Mouse (Mus musculus) adrenal gland, postnatal 10 days (tissue): ENCODE measurements at regions not wholly inside any gene's neighbourhood (a gene's known extent, or its start where the extent isn't known, plus 50 kb on each side); places are given as distances from the start of the nearest gene placed in this dataset.

Experiments
- DNase-seq: peaks from one replicate; pipeline ENCODE4 v3.0.0; 2021; ENCODE audit warnings: mixed read lengths

DNA sequence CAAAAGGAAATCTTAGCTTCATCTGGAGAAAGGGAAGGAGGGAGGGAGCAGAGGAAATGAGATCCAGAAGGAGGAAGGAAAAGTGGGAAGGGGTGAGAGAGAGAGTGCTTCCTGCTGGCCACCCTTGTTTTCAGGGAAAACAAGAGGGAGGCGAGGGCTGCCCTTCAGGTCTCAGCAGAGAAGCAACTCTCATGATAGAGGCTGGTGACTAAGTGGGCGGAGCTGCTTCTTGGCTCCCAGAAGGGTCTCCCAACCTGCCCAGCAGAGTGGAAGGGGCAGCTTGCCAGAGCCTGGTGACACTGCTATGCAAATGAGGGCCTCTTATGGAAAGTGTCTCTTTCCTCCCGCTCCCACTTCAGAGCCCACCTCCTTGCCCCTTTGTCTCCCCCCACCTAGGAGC lies 285.8 kb downstream of the Barhl2 start:
- no peak for DNase-seq

DNA sequence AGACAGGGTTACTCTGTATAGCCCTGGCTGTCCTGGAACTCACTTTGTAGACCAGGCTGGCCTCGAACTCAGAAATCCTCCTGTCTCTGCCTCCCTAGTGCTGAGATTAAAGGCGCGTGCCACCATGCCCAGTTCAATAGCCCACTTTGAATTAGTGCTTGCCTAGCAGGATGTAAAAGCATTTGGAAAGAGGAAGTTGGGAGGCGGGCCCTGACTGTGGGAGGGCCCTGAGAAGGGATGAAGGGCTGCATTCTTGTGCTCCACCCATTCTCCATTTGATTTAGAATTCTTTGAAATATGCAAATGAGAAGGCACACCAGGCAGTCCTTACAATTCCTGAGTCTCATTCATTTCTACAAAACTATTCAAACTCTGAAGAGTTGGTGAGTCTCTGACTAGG lies 287.6 kb downstream of the Barhl2 start:
- no peak for DNase-seq

DNA sequence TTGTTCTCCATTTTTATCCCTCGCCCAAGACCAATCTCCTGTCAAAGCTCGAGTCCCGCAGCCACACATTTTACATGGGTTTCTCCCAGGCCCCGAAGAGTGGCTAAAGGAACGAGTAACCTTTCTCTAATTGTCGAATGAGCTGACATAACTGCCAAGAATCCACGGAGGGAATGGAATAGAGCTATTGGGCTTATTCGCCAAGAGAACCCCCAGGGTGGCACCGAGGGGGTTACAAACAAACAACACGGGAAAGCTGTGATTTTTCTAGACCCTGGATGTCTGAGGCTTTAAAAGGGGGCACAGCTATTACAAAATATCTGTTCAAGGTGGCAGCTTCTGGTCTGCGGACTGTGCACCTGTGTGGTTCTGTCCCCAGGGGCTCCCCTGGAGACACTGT lies 290.4 kb downstream of the Barhl2 start:
- no peak for DNase-seq

DNA sequence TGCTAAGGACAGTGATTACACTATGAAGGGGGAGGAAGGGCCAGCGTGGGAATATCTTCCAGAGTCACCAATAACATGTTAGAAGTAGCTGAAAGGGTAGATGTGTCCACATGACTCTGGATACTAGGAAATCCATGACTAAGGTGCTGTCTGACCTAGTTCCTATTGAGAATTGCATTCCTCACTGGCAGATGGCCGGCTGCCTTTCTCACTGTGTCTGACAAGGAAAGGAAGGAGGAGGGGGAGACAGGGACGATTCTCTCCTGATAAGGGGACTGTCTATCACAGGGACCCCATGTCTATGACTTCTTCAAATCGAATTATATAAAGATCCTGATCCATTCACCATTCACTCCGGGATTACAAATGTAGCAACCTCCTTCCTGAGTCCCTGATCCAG lies 289.9 kb downstream of the Zfp326 start:
- no peak for DNase-seq

DNA sequence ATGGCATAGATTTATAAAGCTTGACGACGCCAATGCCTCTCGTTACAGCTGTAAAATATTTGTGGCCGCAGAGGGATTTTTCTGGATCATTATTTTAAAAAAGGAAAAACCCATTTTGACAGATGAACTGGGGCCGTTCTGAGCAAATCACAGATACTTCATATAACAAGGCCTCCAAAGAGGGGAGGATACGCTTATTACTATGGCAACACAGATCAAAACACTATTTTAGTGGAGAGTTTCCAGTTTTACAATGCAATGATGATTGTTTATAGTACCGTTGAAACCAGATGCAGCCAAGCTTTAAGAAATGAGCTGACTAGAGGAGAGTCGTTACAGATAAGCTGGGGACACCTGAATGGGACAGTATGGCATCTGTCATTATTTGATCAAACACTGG lies 287.8 kb downstream of the Zfp326 start:
- no peak for DNase-seq

DNA sequence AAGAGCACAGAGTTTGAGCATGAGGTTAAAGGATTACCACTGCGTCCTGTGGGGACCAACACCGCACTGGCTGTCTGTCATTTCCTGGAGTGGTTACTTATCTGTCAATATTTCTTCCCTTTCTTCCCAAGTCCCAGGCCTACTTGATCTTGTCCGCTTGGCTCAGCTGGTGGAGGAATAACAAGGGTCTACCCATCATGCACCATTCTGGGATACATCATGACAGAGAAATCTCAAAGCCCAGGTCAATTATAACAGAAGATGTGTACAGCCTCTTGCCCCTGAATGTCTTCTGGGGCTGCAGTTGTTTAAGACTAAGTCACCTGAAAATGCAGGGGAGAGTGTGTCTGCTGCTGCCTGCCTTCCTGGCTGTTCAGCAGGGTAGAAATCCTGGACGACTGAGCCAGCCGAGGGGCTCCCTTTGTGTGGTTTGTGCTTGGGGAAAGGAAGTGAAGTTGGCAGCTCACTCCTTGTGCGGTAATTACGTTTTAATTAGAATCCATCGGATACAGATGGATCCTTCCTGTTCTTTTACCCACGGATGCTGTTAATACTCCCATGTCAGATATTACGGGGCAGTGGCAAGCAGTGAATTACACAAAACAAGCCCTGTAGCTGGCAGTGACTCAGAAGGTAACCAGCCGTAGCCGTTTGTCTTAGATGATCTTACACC lies 286.8 kb downstream of the Zfp326 start:
- no peak for DNase-seq

DNA sequence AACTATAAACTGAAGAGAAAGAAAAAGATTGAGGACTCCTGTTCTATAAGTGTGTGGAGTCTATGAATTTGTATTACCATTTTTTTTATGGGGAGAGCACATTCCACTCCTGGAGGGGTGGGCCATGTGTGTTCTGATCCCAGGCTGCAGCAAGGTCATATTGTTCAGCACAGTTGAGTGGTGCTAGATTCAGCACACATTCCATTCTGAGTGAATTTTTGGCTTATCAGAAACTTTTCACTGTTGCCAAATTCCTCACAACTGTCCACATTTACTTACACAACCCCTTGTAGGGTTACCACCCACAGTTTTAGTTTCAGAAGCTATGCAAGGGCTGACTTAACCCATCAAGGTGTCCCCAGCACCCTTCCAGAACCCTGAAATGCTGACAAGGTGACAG lies 262.7 kb downstream of the Zfp326 start:
- DNase-seq = no peak

DNA sequence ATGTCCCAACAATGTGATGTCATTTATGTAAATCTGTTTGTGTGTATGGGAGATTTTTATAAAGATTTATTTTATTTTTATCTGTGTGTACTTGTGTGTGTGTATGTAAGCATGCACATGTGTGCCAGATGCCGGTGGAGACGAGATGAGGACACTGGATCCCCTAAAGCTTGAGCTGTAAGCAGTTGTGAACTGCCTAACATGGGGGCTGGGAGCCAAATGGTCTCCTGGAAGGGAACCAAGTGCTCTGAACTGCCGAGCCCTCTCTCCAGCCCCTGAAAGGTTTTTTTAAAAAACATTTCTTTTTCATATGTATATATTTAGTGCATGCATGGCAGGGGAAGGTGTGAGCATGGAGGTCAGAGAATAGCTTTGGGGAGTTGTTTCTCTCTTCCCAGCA lies 246.6 kb downstream of the Zfp326 start:
- no peak for DNase-seq

DNA sequence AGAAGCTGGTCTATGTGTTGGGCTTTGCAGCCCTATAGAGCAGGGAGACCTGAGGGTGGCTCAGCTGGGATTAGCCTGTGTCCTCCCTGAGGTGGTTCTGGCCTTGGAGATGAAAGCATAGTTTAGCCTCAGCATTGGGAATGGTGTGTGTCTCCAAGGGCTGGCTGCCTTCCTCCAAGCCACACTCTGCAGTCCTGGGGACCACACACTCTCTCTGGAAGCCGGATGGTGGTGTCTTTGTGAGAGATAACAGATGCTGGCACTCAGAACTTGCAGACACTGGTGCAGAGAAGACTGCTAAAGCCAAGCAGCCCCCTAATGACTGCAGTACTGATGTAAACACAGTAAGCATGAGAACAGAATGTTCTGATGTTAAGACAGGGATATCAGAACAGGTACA lies 243.2 kb downstream of the Zfp326 start:
- DNase-seq = no peak

DNA sequence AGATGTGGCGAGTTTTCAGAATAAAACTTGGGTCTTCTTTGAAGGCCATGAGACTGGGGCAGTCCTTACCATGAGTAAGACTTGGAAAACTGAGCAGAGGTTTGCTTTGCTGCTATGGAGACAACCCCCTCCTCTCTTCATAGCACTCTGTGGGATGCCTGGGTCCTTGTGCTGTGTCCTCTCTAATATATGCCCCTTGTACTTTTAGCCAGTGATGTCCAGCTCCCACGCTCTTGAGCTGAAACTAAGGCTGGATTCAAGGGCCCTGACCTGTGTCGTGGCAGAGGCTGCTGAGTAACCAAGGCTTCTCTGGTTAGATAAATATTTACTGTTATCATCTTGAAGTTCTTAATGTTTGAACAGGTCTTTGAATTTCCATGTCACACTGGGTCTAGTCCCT lies 236.8 kb downstream of the Zfp326 start:
- no peak for DNase-seq

DNA sequence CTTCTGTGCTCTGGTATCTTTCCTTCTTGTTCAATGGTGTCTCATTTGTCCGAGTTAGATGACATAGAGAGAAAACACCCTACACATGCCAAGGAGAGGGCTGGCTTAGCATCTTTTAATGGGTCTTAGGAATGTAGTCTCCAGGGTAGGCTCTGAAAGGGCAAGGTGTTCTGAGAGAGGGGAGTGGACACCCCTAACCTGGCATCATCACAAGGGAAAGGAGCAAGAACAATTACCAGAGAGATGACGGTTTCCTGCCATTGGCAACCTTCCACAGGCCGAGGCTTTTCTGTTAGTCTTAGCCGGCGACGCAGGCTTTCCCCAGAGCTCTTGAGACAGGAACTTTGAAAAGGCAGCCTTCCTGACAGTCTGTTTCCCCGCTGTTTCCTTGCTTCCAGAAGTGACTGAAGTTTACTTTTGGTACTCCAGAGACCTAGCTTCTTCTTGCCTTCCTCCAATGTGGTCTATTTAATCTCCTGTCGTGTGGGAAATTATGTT lies 232.2 kb downstream of the Zfp326 start:
- DNase-seq = peak; percentile 9

DNA sequence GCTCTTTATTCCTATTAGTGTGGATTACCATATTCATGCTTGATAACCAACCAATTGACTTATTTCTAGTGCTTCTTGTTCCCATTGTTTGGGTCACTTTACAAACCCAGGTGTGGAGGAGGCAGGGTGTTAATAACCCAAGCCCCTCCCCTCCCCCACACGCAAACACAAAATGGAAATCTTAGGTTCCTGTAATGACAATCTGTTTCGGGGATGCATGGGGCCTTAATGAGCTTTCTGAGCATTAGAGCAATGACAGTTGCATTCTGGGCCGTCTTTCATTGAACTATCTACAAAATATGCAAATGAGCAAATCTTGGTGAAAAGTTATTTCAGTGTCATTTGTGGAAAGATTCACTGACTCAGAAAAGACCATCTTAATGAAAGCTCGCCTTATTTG lies 225.9 kb downstream of the Zfp326 start:
- no peak for DNase-seq

DNA sequence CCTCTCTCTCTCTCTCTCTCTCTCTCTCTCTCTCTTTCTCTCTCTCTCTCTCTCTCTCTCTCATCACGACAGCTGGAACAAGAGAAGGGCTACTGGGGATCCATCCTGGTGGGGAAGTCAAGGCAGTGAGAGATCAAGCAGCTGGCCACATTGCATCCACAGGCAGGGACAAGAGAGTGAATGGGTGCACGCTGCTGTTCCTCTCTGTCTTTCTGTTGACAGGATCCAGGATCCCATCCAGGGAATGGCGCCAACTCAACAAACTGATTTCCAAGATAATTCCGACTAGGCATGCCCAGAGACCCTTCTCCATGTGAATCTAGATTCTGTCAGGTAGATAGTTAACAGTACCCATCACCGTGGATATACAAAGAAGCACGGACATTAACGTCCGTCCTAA lies 222.5 kb downstream of the Zfp326 start:
- DNase-seq = no peak

DNA sequence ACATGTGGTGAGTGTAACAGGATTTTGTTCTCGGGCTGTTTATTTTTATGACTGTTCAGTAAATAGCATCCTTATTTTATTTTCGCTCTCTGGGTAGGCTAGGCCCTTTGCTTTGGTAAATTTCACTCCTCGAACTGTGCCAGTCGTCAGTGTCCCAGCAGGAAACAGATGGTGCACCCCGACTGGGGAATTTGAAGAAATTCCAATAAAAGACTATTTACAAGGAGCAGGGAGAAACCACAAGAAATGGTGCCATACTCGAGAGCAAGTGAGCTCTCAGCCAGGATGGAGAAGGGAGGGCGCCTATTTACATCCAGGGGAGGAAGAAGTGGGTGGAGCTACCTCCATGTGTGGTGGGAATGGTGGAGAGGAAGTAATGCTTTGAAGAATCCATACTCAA lies 213.0 kb downstream of the Zfp326 start:
- no peak for DNase-seq

DNA sequence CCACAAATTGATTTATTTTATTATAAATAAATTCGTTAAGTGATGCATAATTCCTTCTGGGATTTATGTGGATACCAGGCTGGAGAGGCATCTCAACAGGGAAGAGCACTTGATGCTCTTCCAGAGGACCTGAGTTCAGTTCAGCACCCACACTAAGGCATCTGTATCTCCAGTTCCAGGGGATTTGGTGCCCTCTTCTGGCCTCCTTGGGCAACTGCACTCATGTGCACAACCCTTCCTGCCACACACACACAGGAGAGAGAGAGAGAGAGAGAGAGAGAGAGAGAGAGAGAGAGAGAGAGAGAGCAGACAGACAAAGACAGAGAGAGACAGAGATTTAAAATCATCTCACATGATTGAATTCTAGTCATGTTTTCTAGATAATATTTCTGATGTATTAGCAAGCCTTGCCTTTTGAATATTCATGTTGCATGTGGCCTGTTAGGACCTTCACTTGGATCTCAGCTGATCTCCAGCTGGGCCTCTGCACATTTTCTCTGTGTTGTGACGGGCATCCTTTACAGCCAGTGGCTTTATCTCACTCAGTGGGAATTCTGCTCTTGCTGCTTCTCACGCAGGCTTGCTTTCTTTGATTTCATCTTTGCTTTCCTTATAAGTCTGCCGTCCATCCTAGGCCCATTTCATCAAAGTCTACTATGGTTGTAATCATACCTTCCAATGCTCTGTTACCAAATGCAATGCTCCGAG lies 212.3 kb downstream of the Zfp326 start:
- DNase-seq = no peak

DNA sequence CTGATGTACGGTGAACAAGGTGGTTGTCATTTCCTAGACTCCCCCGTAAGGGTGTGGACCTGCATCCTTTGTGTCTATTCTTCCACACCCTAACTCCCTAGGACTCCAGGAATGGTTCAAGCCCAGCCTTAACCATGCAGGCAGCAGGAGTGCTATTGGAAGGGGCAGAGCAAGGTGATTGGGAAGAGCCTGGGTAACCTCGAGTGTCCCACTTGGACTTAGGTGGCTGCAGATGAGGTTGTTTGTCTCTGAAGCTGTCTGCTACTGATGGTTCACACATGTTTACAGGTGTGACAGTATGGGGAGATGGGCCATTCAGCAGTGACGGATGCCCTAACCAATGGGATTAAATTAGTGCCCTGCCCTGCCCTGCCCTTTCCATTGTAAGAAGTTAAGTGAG lies 207.4 kb downstream of the Zfp326 start:
- no peak for DNase-seq

DNA sequence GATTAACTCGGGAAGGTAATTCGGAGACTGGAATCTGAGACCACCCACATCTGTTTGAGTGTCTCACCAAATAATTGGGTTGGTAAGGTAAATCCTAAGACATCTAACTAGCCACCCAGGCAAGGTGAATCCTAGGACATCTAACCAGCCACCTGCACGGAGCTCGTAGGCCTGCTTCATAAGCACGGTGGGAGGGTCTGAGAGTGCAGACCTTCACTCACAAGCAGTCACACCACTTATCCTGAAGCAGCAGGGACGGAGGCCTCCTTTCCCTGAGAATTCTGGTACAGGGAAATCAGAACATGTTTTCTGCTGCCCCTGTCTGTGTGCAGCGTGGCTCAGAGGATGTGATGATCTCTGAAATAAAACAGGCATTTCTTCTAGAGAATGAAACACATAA lies 206.5 kb downstream of the Zfp326 start:
- DNase-seq = no peak

DNA sequence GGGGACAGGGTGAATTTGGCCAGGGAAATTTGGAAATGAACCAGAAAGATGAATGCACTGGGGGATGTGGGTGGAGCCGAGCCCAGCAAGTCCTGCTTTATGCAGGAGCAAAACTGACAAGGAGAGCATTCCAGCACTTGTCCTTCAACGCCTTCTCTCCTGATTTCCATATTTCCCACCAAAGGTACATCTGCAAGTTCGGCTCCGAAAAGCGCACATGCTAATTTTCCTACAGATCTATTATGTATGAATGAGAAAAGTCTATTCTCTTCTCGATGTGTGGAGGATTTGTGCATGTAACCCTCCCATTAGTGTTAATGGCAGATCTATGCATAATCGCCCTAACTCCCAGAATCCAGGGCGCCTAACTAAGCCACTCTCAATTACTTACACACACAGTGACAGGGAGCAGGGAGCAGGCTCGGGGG lies 190.8 kb downstream of the Zfp326 start:
- DNase-seq = no peak

DNA sequence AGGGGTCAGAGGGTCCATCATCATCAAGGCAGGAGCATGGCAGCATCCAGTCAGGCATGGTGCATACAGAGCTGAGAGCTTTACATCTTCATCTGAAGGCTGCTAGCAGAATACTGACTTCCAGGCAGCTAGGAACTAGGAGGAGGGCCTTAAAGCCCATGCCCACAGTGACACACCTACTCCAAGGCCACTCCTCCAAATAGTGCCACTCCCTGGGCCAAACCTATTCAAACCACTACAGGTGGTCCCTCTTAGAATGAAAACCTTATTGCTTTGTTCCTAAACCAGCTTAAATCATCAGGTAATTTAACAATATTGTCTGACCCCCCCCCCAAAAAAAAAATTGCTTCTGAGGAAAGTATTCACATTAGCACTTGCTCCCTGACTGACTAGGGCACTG lies 190.3 kb downstream of the Zfp326 start:
- no peak for DNase-seq

DNA sequence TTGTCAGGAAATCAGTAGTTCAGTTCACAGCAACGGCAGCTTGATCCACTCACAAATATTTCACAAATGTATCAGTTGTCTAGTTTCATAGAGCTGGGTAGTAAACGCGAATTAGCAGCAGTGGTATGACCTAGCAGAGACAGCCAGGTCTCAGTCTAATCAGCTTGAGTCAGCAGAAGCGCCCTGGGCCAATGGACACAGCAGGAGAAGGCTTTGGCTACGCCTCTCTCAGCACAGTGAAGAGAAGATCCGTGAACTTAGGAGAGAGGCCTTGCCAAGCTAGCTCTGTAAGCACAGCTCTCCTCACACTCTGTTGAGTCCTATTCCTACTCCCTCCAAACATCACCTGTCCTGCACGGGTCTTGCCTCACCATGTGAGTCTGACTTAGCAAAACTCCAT lies 188.0 kb downstream of the Zfp326 start:
- no peak for DNase-seq

DNA sequence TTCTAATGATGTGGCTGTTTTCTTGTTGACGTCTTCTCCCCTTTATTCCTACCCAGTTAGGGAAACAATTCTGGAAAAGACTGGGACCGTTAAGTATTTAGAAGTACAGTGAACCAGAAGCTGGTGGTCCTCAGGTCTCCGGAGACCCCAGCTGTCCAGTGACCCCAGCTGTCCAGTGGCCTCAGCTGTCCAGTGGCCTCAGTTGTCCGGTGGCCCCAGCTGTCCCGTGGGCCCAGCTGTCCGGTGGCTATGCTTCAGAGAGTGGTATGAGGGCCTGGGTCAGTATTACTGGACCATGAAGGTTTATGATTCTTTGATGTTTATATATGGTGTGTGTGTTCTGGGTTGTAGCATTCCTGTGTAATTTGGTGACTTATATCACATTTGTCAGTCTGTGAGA lies 186.6 kb downstream of the Zfp326 start:
- DNase-seq = no peak

DNA sequence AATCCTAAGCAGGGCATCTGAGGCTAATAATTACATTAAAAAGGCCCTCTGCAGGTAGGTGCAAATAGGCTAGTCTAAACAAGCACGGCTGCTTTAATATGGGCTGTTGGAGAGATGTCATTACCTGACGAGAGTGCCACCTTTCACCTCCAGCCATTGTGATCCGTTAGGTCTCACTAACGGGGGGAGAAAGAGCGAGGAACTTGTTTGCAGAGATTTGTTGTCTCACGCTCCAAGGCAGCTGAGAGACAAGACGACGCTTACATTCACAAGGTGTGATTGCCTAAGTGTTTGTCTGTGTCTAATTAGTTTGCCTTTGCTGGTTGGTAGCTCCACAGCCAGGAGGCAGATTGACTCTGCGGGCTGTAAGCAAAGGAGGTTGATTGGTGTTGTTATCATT lies 180.3 kb downstream of the Zfp326 start:
- DNase-seq = no peak

DNA sequence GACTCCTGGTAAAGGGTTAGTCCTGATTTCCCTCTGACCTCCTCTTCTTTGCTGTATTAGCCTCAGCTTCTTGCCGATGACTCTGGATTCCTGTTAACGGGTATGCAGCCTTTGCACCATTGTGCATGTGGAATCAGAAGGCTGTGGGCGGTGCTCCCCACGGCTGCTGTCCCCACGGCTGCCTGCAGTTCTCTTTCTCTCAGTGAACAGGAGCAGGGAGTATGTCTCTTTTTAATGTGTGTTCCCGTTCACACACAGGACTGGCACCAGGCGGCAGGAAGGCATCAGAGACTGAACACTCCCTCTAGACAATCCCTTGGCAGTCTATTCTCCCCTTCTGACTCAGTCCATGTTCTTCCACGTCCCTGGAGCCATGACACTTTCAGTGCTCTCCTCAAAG lies 178.9 kb downstream of the Zfp326 start:
- no peak for DNase-seq

DNA sequence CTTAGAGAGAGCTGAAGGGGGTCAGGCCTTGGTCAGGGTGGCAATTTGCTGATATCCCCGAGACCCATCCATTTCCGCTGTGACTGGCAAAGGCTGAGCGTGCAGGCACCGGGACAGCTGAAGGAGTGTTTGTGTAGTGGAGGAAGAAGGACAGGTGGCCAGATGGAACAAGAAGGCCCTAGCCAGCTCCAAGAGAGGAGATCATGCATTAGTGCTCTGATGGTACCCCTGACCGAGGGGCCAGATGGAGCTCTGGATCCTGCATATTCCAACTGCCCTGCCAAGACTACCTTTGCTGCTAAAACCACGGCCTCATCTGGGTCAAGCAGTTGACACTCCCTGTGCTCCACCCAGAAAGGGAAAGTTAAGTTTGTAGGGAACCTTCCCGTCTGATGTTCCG lies 174.7 kb downstream of the Zfp326 start:
- DNase-seq = no peak
